Mouse (Mus musculus) urinary bladder, adult 2 months (tissue): Measurements from ENCODE around the gene Daam1. TPM values are rescaled to one million over a fixed set of nuclear protein-coding genes. Genes with fewer than 3 reads are reported as not detected.

Experiments
- DNase-seq: peaks from one replicate; pipeline ENCODE4 v3.0.0; 2022; ENCODE audit warnings: low spot score
- polyA plus RNA-seq: library from polyadenylated mRNA; depleted of rRNA; stranded (reverse); fragments of >200 nt; gene quantifications from 2 replicates; pipeline ENCODE4 v1.2.3, GENCODE M21; 2012

Daam1 gene
- polyA plus RNA-seq, 1 experiment = 17.8 TPM

- DNase-seq = no peak
These were observed 67.4 kb downstream of the Daam1 start for GRCm38 (mm10) chr12:71898231-71898630.

GRCm38 (mm10) chr12:71898666-71899520 lies 68.0 kb downstream of the Daam1 start:
- no peak for DNase-seq

- DNase-seq = no peak
These were observed 68.7 kb downstream of the Daam1 start for GRCm38 (mm10) chr12:71899566-71899965.

- no peak for DNase-seq
These were observed 70.3 kb downstream of the Daam1 start for GRCm38 (mm10) chr12:71901211-71901610.

GRCm38 (mm10) chr12:71901859-71902258 lies 71.0 kb downstream of the Daam1 start:
- no peak for DNase-seq

- DNase-seq = no peak
These were observed 71.4 kb downstream of the Daam1 start for GRCm38 (mm10) chr12:71902317-71902716.

DNA sequence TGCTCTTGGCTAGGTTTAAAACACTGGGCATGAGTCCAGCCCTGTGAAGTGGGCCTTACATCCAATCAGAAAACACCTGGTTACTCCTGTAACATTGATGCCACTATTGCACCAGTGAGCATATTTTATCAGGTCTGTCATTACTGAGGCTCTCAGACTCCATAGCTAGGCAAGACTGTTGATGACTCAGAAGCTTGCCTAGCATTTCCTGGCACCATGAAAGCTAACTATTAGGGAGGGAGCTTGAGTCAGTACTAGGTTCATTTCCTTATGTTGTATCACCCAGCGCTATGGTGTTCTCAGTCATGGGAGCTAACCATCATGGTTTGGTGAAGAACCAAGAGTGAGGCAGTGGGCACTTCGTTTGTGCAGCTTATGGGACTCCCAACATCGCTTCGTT lies 72.3 kb downstream of the Daam1 start:
- no peak for DNase-seq

DNA sequence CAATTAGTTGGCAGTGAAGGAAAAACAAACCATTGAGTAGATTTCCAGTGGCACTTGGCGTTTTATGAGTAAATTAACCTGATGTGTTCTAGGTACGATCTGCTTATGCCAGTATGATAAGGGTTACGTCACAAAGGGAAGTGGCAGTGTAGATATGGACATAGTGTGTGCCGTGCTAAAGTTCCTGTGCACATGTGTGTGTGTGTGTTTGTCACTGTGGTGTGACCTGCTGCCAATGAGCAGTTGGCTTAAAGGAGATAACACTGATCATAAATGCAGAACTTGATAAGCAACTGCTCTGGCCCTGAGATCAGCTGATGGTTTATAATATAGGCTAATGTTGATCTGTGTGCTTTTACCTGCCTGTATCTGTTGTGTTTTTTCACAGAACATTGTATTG lies 73.4 kb downstream of the Daam1 start:
- DNase-seq = no peak

- DNase-seq = no peak
These were observed 74.0 kb downstream of the Daam1 start for GRCm38 (mm10) chr12:71904926-71905325.

GRCm38 (mm10) chr12:71905640-71906320 lies 74.9 kb downstream of the Daam1 start:
- DNase-seq = no peak

- DNase-seq = no peak
These were observed 75.8 kb downstream of the Daam1 start for GRCm38 (mm10) chr12:71906582-71907267.

DNA sequence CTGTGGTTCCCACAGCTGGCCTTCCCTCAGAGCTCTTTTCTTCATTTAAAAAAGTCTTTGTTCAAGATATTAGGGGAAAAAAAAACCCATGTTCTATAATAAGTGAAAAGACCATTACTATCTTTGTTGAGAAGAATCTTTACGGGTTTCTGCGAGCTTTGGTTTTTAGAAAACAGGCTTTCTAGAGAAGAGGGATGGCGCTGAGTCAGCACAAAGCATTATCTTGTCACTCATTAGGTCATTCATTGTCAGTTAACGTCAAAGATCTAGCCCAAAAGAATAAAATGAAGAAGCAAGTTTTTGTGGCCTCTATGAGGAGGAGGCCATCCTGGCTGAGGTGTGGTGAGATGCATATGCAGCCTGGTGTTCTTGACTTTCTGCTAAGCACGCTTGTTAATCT lies 78.1 kb downstream of the Daam1 start:
- DNase-seq = no peak

- no peak for DNase-seq
These were observed 79.4 kb downstream of the Daam1 start for GRCm38 (mm10) chr12:71910246-71910645.

GRCm38 (mm10) chr12:71912262-71912661 lies 81.4 kb downstream of the Daam1 start:
- no peak for DNase-seq

GRCm38 (mm10) chr12:71919156-71919555 lies 88.3 kb downstream of the Daam1 start:
- DNase-seq = no peak

- DNase-seq = no peak
These were observed 89.1 kb downstream of the Daam1 start for GRCm38 (mm10) chr12:71919962-71920361.

- DNase-seq = no peak
These were observed 92.0 kb downstream of the Daam1 start for GRCm38 (mm10) chr12:71922827-71923381.

GRCm38 (mm10) chr12:71924978-71925529 lies 94.2 kb downstream of the Daam1 start:
- DNase-seq = no peak

DNA sequence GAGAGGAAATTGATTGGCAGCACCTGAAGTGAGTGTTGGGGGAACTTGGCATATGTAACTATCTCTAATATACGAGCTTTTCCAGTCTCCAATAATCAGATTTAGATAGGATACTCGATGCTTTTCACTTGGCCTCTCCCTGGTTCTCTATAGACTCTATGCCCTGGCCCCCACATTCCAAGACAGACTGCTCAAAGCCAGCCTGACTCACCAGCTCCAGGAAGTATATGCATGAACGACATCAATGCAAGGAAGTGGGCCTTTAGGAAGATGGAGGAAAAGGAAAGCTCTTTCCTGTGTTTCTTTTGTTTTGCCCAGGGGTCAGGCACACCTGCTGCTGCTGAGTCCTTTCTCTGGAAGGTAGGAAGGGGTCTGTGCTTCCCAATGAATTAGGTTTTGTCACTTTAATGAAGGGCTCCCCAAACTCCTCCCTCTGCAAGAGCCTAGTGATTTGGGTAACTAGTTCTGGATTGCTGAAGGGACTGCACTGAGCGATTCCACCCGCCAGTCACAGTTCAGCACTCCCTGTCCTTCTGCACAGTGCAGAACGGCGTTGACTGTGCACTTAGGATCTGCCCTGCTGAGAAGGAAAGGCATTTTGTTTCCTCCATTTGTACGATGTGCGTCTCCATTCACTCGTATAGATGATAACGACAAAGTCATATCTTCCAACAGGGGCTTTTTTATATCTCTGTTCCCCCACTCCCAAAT lies 95.3 kb downstream of the Daam1 start:
- no peak for DNase-seq

DNA sequence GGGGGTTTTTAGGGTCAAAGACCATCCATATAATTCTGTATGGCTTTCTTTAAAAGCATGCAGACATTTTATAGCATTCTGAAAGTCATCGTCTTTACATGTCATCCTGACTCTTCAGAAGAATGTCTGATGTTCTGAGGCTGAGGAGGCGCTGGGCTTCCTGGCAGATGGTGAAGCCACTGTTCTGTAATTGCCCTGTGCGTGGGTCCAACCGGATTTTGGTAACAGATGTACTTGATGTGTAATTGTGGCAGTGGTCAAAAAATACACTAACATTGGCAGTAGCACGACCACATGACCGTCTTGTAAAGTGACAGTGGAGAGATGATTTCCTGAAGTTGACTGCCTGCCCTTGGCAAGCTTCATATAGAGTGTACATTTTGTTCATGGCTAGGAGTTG lies 97.2 kb downstream of the Daam1 start:
- DNase-seq = no peak

DNA sequence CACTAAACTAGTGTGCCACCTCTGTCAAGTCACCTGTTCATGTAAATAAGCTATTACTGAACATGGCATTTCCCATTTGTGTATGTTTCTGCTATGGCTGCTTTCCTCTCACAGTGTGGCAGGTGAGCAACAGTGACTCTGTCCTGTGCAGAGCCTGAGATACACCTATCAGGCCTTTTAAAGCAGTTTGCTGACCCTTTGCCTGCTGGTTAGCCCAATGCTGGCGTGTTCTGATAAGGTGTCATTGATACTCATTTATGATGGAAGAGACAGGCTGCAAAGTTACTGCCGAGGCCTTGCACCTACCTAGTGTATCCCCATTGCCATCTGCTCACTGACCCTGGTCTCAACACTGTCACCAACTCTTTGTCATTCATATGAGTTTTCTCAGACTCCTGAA lies 99.0 kb downstream of the Daam1 start:
- DNase-seq = no peak
